ENCODE assay signal across 8 mouse cellular contexts in the genomic region with DNA sequence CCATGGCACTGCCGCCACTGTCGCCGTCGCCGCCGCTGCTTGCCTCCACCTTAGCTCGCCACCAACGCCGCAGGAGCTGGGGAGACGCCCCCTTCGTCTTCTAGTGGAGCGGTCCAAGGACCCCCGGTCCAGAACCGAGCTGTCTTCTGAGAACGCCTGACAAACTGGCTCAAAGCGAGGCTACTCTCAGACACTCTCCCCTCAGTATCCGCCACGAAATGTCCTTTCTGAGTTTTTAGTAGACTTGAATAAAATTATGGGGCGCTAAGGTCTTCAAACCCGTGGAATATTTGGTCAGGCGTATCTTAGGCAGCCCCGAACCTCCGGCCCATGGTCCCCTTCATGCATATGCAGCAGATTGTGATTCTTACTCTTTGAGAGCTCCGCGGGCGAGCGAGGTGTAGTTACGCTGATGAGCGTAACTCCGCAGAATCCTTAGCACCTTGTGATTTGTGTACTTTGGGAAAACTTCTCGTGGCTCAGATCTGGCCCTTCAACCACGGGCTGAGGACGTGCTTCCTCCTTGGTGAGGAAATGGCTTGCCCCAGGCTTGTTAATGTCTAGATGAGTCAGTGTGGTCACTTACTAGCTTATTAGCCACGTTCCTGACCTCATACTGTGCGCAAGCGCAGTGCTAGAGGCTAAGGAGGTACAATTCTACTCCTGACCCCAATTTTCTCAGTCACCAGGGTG. TPM values are rescaled to one million over a fixed set of nuclear protein-coding genes. Genes with fewer than 3 reads are reported as not detected.
A peak's percentile ranks its signal among the peaks of the same experiment; 100 is the strongest.
DNase-seq lines count a peak whose midpoint lies in the region; ATAC-seq and TF ChIP-seq lines count a peak whose summit lies in the region.

No protein-coding gene starts in this region.

- H3K27me3 ChIP-seq in heart, embryonic 13.5 days (replicated peaks) = no peaks in the 10 kb centered on the region
- H3K27me3 ChIP-seq in kidney, postnatal 0 days (ENCODE audit: insufficient read depth, low read length) = no peaks in the 10 kb centered on the region
- peaks cover 2% of the 10 kb centered on the region for H3K27me3 ChIP-seq in liver, embryonic 11.5 days (replicated peaks; ENCODE audit: control insufficient read depth, insufficient read depth, low read length)
- no peaks in the 10 kb centered on the region for H3K27me3 ChIP-seq in myocyte (ENCODE audit: control insufficient read depth, insufficient read depth, insufficient read length)

- DNase-seq in c-Kit-negative CD71-positive TER-119-positive erythroid progenitor cells, embryonic 14.5 days (ENCODE audit: low read depth, low spot score) = peak; percentile 51
- peak; percentile 46 for DNase-seq in fat pad, adult 2 months (ENCODE audit: extremely low read depth, low read depth, low spot score)
- DNase-seq in kidney, postnatal 0 days (ENCODE audit: low spot score) = peak; percentile 93
- peak; percentile 89 for DNase-seq in liver, embryonic 11.5 days (ENCODE audit: low spot score)
- DNase-seq in spleen, postnatal 4 days (ENCODE audit: low spot score in 2 of 2) = peak; percentile 77 to 89

- H3K9ac ChIP-seq in heart, embryonic 13.5 days = peak overlapping the region; percentile 97
- peak overlapping the region; percentile 94 for H3K9ac ChIP-seq in kidney, postnatal 0 days (ENCODE audit: low read depth, low read length)
- peak overlapping the region; percentile 74 for H3K9ac ChIP-seq in liver, embryonic 11.5 days (ENCODE audit: low read depth, low read length)

- H3K4me1 ChIP-seq in heart, embryonic 13.5 days = peaks cover 34% of the 10 kb centered on the region
- H3K4me1 ChIP-seq in kidney, postnatal 0 days (replicated peaks; ENCODE audit: insufficient read depth, low read length) = peaks cover 11% of the 10 kb centered on the region; the same call in 1 of the 2 replicates
- H3K4me1 ChIP-seq in liver, embryonic 11.5 days (replicated peaks; ENCODE audit: control insufficient read depth, insufficient read depth, low read length) = peaks cover 17% of the 10 kb centered on the region

- TF ChIP-seq CTCF in kidney, postnatal 0 days (IDR thresholded peaks at IDR 0.05; ENCODE audit: low read depth) = no peak; the same call in 1 of the 2 replicates

- ATAC-seq in CD4-positive, CD25-positive, alpha-beta regulatory T cell, adult 4 months = peak; percentile 84
- ATAC-seq in heart, embryonic 13.5 days (ENCODE audit: extremely low read depth, insufficient number of reproducible peaks, low FRiP score, low TSS enrichment) = peak; percentile 73
- peak; percentile 80 for ATAC-seq in kidney, postnatal 0 days (replicated peaks; ENCODE audit: low FRiP score, low read depth)
- ATAC-seq in liver, embryonic 11.5 days (replicated peaks; ENCODE audit: low FRiP score) = peak; percentile 86

- peaks cover 45% of the 10 kb centered on the region for H3K79me2 ChIP-seq in myocyte (ENCODE audit: control insufficient read depth, insufficient read depth)

- H3K4me3 ChIP-seq in heart, embryonic 13.5 days = peak overlapping the region; percentile 97
- H3K4me3 ChIP-seq in kidney, postnatal 0 days (replicated peaks; ENCODE audit: low read depth, low read length) = peak overlapping the region; percentile 86
- H3K4me3 ChIP-seq in liver, embryonic 11.5 days (ENCODE audit: low read depth, low read length) = peak overlapping the region; percentile 66
- peak overlapping the region; percentile 64 for H3K4me3 ChIP-seq in myocyte

- H3K9me3 ChIP-seq in heart, embryonic 13.5 days = peaks cover 10% of the 10 kb centered on the region
- H3K9me3 ChIP-seq in kidney, postnatal 0 days (replicated peaks; ENCODE audit: low read length) = peaks cover 2% of the 10 kb centered on the region; the same call in 1 of the 2 replicates
- H3K9me3 ChIP-seq in liver, embryonic 11.5 days (ENCODE audit: control insufficient read depth, low read length) = peaks cover 1% of the 10 kb centered on the region; the same call in 1 of the 2 replicates

- peak overlapping the region; percentile 85 for H3K27ac ChIP-seq in heart, embryonic 13.5 days (replicated peaks)
- peak overlapping the region; percentile 87 for H3K27ac ChIP-seq in kidney, postnatal 0 days
- peak overlapping the region; percentile 72 for H3K27ac ChIP-seq in liver, embryonic 11.5 days (ENCODE audit: low read depth, low read length)

- H3K4me2 ChIP-seq in heart, embryonic 13.5 days = peak overlapping the region; percentile 88
- peak overlapping the region; percentile 63 for H3K4me2 ChIP-seq in kidney, postnatal 0 days (ENCODE audit: low read length)
- H3K4me2 ChIP-seq in liver, embryonic 11.5 days = peak overlapping the region; percentile 96
- peak overlapping the region; percentile 87 for H3K4me2 ChIP-seq in myocyte (ENCODE audit: low read depth)

- H3ac ChIP-seq in myocyte (ENCODE audit: control insufficient read depth, insufficient read length) = peak overlapping the region; percentile 56

- peaks cover 21% of the 10 kb centered on the region for H3K36me3 ChIP-seq in heart, embryonic 13.5 days
- H3K36me3 ChIP-seq in kidney, postnatal 0 days (ENCODE audit: insufficient read depth, low read length) = peaks cover 1% of the 10 kb centered on the region; the same call in 1 of the 2 replicates
- peaks cover 5% of the 10 kb centered on the region for H3K36me3 ChIP-seq in liver, embryonic 11.5 days (ENCODE audit: control insufficient read depth, insufficient read depth, low read length)
- peaks cover 7% of the 10 kb centered on the region for H3K36me3 ChIP-seq in myocyte (ENCODE audit: control insufficient read depth, insufficient read depth)

- TF ChIP-seq POLR2A in myocyte (IDR thresholded peaks at IDR 0.05; ENCODE audit: insufficient read length, low read depth) = peak; percentile 88

- under 1% methylated on average over 36 of the region's 36 CpGs for WGBS in heart, embryonic 13.5 days
- 0% methylated on average over 35 of the region's 36 CpGs for WGBS in kidney, postnatal 0 days
- WGBS in liver, embryonic 11.5 days = under 1% methylated on average over 36 of the region's 36 CpGs

TF ChIP-seq in myocyte, 11 proteins besides CTCF, POLR2A, EP300 and RAD21:
- TF ChIP-seq SRF (IDR thresholded peaks at IDR 0.05; ENCODE audit: control insufficient read depth, insufficient read length, low read depth) (no peak), MYOD1 (IDR thresholded peaks at IDR 0.05; ENCODE audit: control insufficient read depth in 1 of 3, insufficient read length in 2 of 3, low read depth in 2 of 3) (peak in 1 of 3 experiments; percentile 34), POLR2AphosphoS2 (IDR thresholded peaks at IDR 0.05; ENCODE audit: insufficient read length, low read depth) (peak; percentile 90), MAX (IDR thresholded peaks at IDR 0.05; ENCODE audit: low read depth) (peak; percentile 100)

RNA-seq across cellular contexts. Expression of a gene that starts 4.7 kb away (rescaled TPM):
- 10 to 100 TPM; 21.8 to 22.7 TPM for polyA plus RNA-seq in CD4-positive, CD25-positive, alpha-beta regulatory T cell, adult 4 months (2017; shearing (Covaris generic))
- polyA plus RNA-seq in heart, embryonic 13.5 days (2015; fragmentation: Nextera tagmentation; extraction: Ambion mirVana) = 29.4 and 33.5 TPM in 2 replicates
- 46.1 and 48.2 TPM in 2 replicates for polyA plus RNA-seq in kidney, postnatal 0 days (2015; fragmentation: Nextera tagmentation; extraction: Ambion mirVana)
- 25.9 and 26.2 TPM in 2 replicates for polyA plus RNA-seq in liver, embryonic 11.5 days (2014; fragmentation: Nextera tagmentation; extraction: Ambion mirVana)
- 27.1 TPM for polyA plus RNA-seq in myocyte (2012; fragmentation: generic; extraction: Trizol)

RNA-seq across cellular contexts. Expression of a gene that starts 6.5 kb away (rescaled TPM):
- under 1 TPM; 0.62 to 1.00 TPM for polyA plus RNA-seq in CD4-positive, CD25-positive, alpha-beta regulatory T cell, adult 4 months (2017; shearing (Covaris generic))
- 120 and 135 TPM in 2 replicates for polyA plus RNA-seq in heart, embryonic 13.5 days (2015; fragmentation: Nextera tagmentation; extraction: Ambion mirVana)
- polyA plus RNA-seq in kidney, postnatal 0 days (2015; fragmentation: Nextera tagmentation; extraction: Ambion mirVana) = 80.4 and 85.9 TPM in 2 replicates
- polyA plus RNA-seq in liver, embryonic 11.5 days (2014; fragmentation: Nextera tagmentation; extraction: Ambion mirVana) = 143 and 171 TPM in 2 replicates
- 1.1 TPM for polyA plus RNA-seq in myocyte (2012; fragmentation: generic; extraction: Trizol)

Comparison
In these comparisons a context has a peak if more than half of its experiments do, and no peak if none do; other contexts are left out.
1. Peak in every context shown above with its lines: DNase-seq, ATAC-seq, H3K4me3 ChIP-seq and H3K27ac ChIP-seq.
2. RNA of a gene that starts 6.5 kb away (polyA plus RNA-seq): 143 to 171 TPM in liver, embryonic 11.5 days, 120 to 135 TPM in heart, embryonic 13.5 days and 80.4 to 85.9 TPM in kidney, postnatal 0 days; 1.1 TPM in myocyte (single experiment) and 0.62 to 1.00 TPM in CD4-positive, CD25-positive, alpha-beta regulatory T cell, adult 4 months; every median in the first group is over 10 times any median in the second.